Mouse (Mus musculus): ENCODE data around the gene Amz2.

The Amz2 gene

GRCm38 (mm10) chr11:109391760-109392159 is 34.0 kb upstream of the Amz2 start:
- H3K27me3 ChIP-seq (ENCODE audit: insufficient read depth, low read length), result no peaks in the 10 kb centered on the region
- H3K36me3 ChIP-seq (ENCODE audit: insufficient read depth, low read length), result peaks cover 53% of the 10 kb centered on the region
- TF ChIP-seq CTCF (conservative IDR thresholded peaks at IDR 0.05; ENCODE audit: low read length), result no peak
- TF ChIP-seq POU5F1 (IDR thresholded peaks at IDR 0.05; ENCODE audit: borderline replicate concordance, low read length), result no peak
- no peak for TF ChIP-seq NANOG (IDR thresholded peaks at IDR 0.05; ENCODE audit: borderline replicate concordance, low read length)
- peaks cover 33% of the 10 kb centered on the region for H3K4me1 ChIP-seq (replicated peaks; ENCODE audit: low read depth, low read length)
- no peak overlapping the region for H3K4me3 ChIP-seq (replicated peaks; ENCODE audit: low read length)
- no peaks in the 10 kb centered on the region for H3K9me3 ChIP-seq (ENCODE audit: low read length)

- Histone ChIP-seq H3K27me3 (ENCODE audit: insufficient read depth, low read length) (no peaks in the 10 kb centered on the region), H3K36me3 (ENCODE audit: insufficient read depth, low read length) (peaks cover 61% of the 10 kb centered on the region), H3K4me1 (replicated peaks; ENCODE audit: low read depth, low read length) (peaks cover 31% of the 10 kb centered on the region), H3K9me3 (ENCODE audit: low read length) (no peaks in the 10 kb centered on the region), H3K4me3 (replicated peaks; ENCODE audit: low read length) (no peak overlapping the region)
- TF ChIP-seq NANOG (IDR thresholded peaks at IDR 0.05; ENCODE audit: borderline replicate concordance, low read length), result no peak
- TF ChIP-seq POU5F1 (IDR thresholded peaks at IDR 0.05; ENCODE audit: borderline replicate concordance, low read length), result no peak
- no peak for TF ChIP-seq CTCF (conservative IDR thresholded peaks at IDR 0.05; ENCODE audit: low read length)
These were observed 33.1 kb upstream of the Amz2 start for GRCm38 (mm10) chr11:109392601-109393000.

- no peak for TF ChIP-seq POU5F1 (IDR thresholded peaks at IDR 0.05; ENCODE audit: borderline replicate concordance, low read length)
- TF ChIP-seq CTCF (conservative IDR thresholded peaks at IDR 0.05; ENCODE audit: low read length), result no peak
- TF ChIP-seq NANOG (IDR thresholded peaks at IDR 0.05; ENCODE audit: borderline replicate concordance, low read length), result no peak
- H3K4me3 ChIP-seq (replicated peaks; ENCODE audit: low read length), result no peak overlapping the region
- peaks cover 19% of the 10 kb centered on the region for H3K4me1 ChIP-seq (replicated peaks; ENCODE audit: low read depth, low read length)
- H3K36me3 ChIP-seq (ENCODE audit: insufficient read depth, low read length), result peaks cover 72% of the 10 kb centered on the region
- H3K27me3 ChIP-seq (ENCODE audit: insufficient read depth, low read length), result no peaks in the 10 kb centered on the region
- H3K9me3 ChIP-seq (ENCODE audit: low read length), result no peaks in the 10 kb centered on the region
These were observed 31.0 kb upstream of the Amz2 start for GRCm38 (mm10) chr11:109394758-109395157.

- no peak overlapping the region for H3K4me3 ChIP-seq (replicated peaks; ENCODE audit: low read length)
- H3K9me3 ChIP-seq (ENCODE audit: low read length), result no peaks in the 10 kb centered on the region
- no peak for TF ChIP-seq POU5F1 (IDR thresholded peaks at IDR 0.05; ENCODE audit: borderline replicate concordance, low read length)
- no peak for TF ChIP-seq CTCF (conservative IDR thresholded peaks at IDR 0.05; ENCODE audit: low read length)
- TF ChIP-seq NANOG (IDR thresholded peaks at IDR 0.05; ENCODE audit: borderline replicate concordance, low read length), result no peak
- H3K4me1 ChIP-seq (replicated peaks; ENCODE audit: low read depth, low read length), result peaks cover 19% of the 10 kb centered on the region
- peaks cover 75% of the 10 kb centered on the region for H3K36me3 ChIP-seq (ENCODE audit: insufficient read depth, low read length)
- no peaks in the 10 kb centered on the region for H3K27me3 ChIP-seq (ENCODE audit: insufficient read depth, low read length)
These were observed 30.5 kb upstream of the Amz2 start for GRCm38 (mm10) chr11:109395291-109395690.

- Histone ChIP-seq H3K4me1 (replicated peaks; ENCODE audit: low read depth, low read length) (no peaks in the 10 kb centered on the region), H3K27me3 (ENCODE audit: insufficient read depth, low read length) (no peaks in the 10 kb centered on the region), H3K4me3 (replicated peaks; ENCODE audit: low read length) (no peak overlapping the region), H3K36me3 (ENCODE audit: insufficient read depth, low read length) (no peaks in the 10 kb centered on the region), H3K9me3 (ENCODE audit: low read length) (no peaks in the 10 kb centered on the region)
- no peak for TF ChIP-seq POU5F1 (IDR thresholded peaks at IDR 0.05; ENCODE audit: borderline replicate concordance, low read length)
These were observed 19.3 kb upstream of the Amz2 start for GRCm38 (mm10) chr11:109406431-109406830.

GRCm38 (mm10) chr11:109410197-109410980 is 15.4 kb upstream of the Amz2 start:
- H3K27me3 ChIP-seq (ENCODE audit: insufficient read depth, low read length), result 0 out of 2 replicates have a peak, but pooled peaks cover 2% of the 10 kb centered on the region
- H3K9me3 ChIP-seq (ENCODE audit: low read length), result no peaks in the 10 kb centered on the region
- no peak overlapping the region for H3K4me3 ChIP-seq (replicated peaks; ENCODE audit: low read length)
- H3K36me3 ChIP-seq (ENCODE audit: insufficient read depth, low read length), result no peaks in the 10 kb centered on the region
- H3K4me1 ChIP-seq (replicated peaks; ENCODE audit: low read depth, low read length), result no peaks in the 10 kb centered on the region
- no peak for TF ChIP-seq NANOG (IDR thresholded peaks at IDR 0.05; ENCODE audit: borderline replicate concordance, low read length)
- no peak for TF ChIP-seq CTCF (conservative IDR thresholded peaks at IDR 0.05; ENCODE audit: low read length)
- TF ChIP-seq POU5F1 (IDR thresholded peaks at IDR 0.05; ENCODE audit: borderline replicate concordance, low read length), result no peak

GRCm38 (mm10) chr11:109413617-109414016 is 12.1 kb upstream of the Amz2 start, which contains the start of gene 9930022D16Rik:
Gene 9930022D16Rik (plus strand): TSS chr11:109413917.
- H3K9me3 ChIP-seq (ENCODE audit: low read length), result no peaks in the 10 kb centered on the region
- no peaks in the 10 kb centered on the region for H3K36me3 ChIP-seq (ENCODE audit: insufficient read depth, low read length)
- H3K27me3 ChIP-seq (ENCODE audit: insufficient read depth, low read length), result 0 out of 2 replicates have a peak, but pooled peaks cover 2% of the 10 kb centered on the region
- no peaks in the 10 kb centered on the region for H3K4me1 ChIP-seq (replicated peaks; ENCODE audit: low read depth, low read length)
- TF ChIP-seq POU5F1 (IDR thresholded peaks at IDR 0.05; ENCODE audit: borderline replicate concordance, low read length) (no peak), CTCF (conservative IDR thresholded peaks at IDR 0.05; ENCODE audit: low read length) (no peak), NANOG (IDR thresholded peaks at IDR 0.05; ENCODE audit: borderline replicate concordance, low read length) (no peak)
- H3K4me3 ChIP-seq (replicated peaks; ENCODE audit: low read length), result no peak within 1 kb of the TSS

GRCm38 (mm10) chr11:109414802-109415201 is 10.9 kb upstream of the Amz2 start:
- peaks cover 8% of the 10 kb centered on the region for H3K4me1 ChIP-seq (replicated peaks; ENCODE audit: low read depth, low read length)
- H3K9me3 ChIP-seq (ENCODE audit: low read length), result no peaks in the 10 kb centered on the region
- no peak overlapping the region for H3K4me3 ChIP-seq (replicated peaks; ENCODE audit: low read length)
- 0 out of 2 replicates have a peak, but pooled peaks cover 2% of the 10 kb centered on the region for H3K27me3 ChIP-seq (ENCODE audit: insufficient read depth, low read length)
- TF ChIP-seq POU5F1 (IDR thresholded peaks at IDR 0.05; ENCODE audit: borderline replicate concordance, low read length) (no peak), NANOG (IDR thresholded peaks at IDR 0.05; ENCODE audit: borderline replicate concordance, low read length) (no peak), CTCF (conservative IDR thresholded peaks at IDR 0.05; ENCODE audit: low read length) (no peak)
- H3K36me3 ChIP-seq (ENCODE audit: insufficient read depth, low read length), result no peaks in the 10 kb centered on the region

Measured in E14TG2a.4 (cell line).